Mouse (Mus musculus) adrenal gland, postnatal 14 days (tissue): ENCODE results near the gene Iqck. TPM values are rescaled to one million over a fixed set of nuclear protein-coding genes. Genes with fewer than 3 reads are reported as not detected.
A peak's percentile ranks its signal among the peaks of the same experiment; 100 is the strongest.

Experiments used
- DNase-seq: peaks from one replicate; pipeline ENCODE4 v3.0.0; 2021; ENCODE audit warnings: mixed read lengths
- total RNA-seq: library from RNA; stranded (reverse); gene quantifications from 2 replicates; pipeline ENCODE4 v1.2.3, GENCODE M21; 2021

Iqck gene
- total RNA-seq, 1 experiment from 2014 or later, result 14.9 TPM

- peak; percentile 84 for DNase-seq
Observed at GRCm38 (mm10) chr7:118850676-118851290, 4.8 kb upstream of the Iqck start.

- no peak for DNase-seq
Observed at GRCm38 (mm10) chr7:118851571-118851970, 4.0 kb upstream of the Iqck start.

DNA sequence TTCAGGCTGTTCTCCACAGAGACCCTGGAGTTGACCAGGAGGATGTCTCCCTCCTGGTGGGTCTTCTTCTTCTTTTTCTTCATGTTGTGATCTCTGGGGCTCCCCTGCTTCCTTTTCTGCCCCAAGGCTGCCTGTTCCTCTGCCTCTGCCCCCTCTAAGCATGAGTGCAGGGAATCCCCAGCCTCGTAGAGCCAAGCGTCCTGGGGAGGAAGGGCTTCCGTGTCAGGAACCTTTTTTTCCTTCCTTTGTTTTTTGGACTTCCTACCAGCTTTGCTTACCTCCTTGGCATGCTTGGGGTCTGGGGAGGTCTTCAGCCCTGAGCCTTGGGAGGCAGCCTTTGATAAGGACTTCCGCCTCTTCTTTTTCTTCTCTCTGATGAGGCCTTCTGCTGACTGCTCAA is 2.9 kb upstream of the Iqck start:
- DNase-seq, result no peak

- DNase-seq, result no peak
Observed at GRCm38 (mm10) chr7:118854606-118855005, 946 bp upstream of the Iqck start.

- DNase-seq, result no peak
Observed at GRCm38 (mm10) chr7:118855877-118856304, 339 bp downstream of the Iqck start, which contains the start of gene Knop1. TSS of gene Knop1 (minus strand) at chr7:118856254.

DNA sequence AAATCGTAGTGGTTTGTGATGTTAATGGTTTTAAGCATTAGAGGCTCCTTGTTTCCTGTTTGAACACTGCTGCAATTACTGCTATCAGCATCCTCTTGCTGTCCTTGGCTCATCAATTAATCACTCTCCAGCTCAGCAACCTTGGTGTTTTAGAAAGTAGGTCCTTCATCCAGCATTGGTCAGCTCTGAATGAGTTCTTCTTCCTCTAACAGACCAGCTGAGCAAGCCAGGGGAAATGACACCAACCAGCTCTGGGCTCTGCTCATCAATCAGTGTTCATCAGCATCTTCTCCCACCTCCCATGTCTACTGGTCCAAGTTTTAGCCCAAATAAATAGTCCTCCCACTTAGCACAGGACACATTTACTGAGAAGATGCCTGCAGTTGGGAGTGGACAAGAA is 3.1 kb downstream of the Iqck start:
- peak; percentile 33 for DNase-seq

DNA sequence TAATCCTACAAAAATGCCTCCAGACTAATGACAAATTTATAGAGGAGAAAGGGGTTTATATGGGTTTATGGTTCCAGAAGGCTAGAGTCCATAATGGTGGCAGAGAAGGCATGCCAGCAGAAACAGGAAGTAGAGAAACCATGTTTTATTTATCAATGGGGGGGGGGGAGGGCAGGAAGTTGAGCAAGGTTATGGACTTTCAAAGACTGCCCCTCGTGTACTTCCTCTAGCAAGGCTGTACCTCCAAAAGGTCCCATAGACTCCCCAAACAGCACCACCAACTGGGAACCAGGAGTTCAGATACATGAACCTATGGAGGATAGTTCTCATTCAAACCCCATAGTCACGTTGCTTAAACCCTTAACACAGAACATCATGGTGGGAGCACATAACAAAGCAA is 9.8 kb downstream of the Iqck start:
- no peak for DNase-seq

DNA sequence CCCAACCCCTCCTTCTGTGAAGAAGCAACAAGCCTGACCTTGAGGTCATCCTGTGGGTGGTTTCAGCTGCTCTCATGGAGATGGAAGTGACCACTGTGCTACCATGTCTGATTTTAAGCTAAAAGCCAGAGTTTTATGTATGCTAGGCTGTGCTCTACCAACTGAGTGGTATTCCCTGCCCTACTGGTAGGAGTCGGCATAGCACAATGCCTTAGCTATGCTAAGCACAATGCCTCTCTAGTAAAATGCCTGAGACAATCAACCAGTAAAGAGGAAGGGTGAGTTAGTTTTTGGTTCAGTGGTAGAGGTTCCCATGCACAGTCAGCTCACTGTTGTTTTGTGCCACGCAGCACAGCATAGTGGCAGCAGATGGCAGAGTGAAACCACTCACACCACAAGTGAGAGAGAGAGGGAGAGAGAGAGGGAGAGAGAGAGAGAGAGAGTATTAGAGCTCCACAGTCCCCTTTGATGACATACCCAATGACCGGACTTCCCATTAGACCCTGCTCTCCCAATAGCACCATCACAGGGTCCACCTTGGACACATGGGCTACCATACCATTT is 24.0 kb downstream of the Iqck start:
- DNase-seq, result no peak

DNA sequence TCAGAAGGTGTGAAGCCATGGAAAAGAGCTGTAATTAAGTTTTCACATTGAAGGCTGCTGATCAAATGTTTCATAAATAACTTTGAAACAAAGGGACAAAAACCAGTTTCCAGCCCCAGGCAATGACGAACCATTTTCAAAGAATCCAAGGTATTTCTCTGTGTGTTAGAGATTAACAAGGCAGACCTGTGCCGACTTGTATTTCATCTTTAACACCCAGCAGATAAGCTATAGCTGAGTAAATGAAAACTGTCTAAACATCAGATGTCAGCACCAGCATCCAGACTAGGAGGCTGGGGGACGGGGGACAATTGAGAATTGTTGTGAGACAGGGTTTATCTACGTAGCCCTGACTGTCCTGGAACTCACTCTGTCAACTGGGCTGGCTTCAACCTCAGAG is 28.4 kb downstream of the Iqck start:
- DNase-seq, result no peak

DNA sequence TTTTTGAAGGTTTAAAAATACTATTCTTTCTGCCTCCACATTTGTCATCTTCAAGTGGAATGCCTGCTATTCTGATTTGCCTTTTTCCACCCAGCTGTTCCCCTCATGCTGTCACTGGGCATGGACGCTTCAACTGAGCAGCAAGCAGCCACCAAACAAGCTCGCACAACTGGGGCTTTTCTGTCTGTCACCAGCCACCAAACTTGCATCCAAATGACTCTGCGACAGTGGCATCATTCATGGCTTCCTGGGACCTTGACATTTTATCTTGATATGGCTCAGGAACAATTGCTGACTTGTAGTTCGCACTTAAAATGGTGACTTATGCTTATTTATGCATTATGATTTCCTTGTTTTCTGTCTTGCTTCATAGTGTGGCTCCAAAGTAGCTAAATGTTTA is 29.4 kb downstream of the Iqck start:
- DNase-seq, result peak; percentile 53

DNA sequence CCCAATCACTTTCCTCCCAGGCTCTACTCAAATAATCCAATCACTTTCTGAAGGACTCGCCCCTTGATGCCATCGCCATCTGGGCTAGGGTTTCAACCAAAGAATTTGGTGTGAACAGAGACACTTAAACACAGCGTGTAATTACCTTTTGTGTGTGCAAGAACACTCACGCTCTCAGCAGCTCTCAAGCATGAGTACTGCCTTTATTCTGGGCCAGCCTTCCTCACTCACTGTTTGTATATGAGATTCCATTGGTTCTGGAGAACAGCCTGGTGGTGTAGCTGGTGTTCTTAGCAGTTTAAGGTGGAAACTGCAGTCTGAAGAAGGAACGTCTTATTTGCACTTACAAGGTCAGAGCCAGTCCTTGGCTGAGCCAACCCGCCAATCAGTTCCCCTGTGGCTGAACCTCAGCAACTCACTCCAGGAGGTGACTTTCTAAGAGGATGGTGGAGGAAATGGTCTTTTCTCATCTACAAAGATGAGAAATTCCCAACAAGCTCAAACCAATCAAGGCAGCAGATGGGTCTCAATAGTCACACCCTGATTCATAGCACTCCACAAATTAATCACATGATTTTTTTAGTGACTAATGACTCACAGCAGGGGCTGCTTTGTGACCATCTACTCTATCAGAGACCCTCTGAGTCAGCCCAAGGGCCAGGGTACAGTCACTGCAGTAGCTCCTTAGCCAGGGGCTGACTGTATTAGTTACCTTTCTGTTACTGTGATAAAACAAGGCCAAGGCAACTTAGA is 31.9 kb downstream of the Iqck start:
- DNase-seq, result no peak

DNA sequence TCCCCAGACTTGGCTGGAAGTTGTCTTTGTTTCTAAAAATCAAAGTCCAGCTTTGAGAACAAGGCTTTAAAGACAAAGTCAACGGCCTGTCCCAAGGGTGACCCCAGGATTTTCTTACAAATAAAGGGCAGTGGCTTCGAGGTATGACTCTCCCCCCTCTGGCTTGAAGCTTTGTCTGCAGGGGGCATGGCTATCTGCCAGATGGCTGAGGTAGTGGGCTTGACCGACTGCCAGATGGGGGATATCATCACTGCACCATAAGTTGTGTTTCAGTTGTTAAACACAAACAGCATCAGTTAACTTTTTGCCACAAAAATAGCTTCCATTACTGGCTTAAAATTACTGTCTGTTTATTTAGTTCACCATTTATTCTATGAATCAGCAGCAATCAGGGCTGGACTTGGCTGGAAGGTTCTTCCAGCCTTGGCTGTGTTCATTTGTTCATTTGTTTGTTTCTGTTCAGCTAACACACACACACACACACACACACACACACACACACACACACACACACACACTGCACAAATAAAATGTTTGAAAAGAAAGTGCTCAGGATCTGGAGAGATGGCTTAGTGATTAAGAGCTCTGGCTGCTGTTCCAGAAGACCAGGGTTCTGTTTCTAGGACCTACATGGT is 33.6 kb downstream of the Iqck start:
- DNase-seq, result peak; percentile 23

DNA sequence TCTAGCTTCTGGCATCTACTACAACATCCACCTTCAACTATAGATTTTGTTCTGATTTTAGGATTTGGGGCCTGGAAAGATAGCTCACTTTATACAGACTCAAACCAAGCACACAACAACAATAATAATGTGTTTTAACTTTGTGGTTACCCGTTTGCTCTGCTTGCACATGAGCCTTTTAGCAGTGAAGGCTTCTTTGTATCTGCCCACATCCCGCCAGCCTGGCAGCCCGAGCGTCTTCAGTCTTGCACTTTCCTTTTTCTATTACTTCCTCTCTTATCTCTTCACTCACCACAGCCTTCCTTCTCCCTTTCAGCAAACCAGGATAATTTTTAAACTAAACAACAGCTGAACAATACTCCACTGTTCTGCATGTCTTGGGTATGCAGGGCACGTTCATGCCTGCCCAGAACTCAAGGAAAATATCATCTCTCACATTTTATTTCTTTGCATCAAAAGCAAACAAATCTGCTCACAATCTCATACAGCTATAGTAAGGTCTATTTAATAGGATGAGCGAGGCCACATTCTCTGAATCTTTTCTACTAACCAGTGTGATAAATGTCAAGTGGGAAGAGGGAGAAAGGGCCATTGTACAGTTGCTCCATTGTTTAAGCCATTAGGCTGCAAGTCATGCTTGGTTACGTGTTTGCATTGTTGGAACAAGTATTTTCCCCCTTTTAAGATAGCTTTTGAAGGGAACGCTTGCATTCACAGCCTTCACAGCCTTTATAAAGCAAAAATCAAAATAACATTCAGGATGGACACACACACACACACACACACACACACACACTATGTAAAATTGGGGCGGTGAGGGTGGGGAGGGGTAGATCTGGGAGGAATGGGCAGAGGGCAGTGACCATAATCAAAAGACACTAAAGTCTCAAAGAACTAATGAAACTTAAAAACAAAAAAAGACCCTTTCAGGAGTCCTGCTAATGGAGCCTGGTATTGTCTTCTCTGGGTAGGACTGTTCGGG is 40.2 kb downstream of the Iqck start:
- DNase-seq, result no peak

DNA sequence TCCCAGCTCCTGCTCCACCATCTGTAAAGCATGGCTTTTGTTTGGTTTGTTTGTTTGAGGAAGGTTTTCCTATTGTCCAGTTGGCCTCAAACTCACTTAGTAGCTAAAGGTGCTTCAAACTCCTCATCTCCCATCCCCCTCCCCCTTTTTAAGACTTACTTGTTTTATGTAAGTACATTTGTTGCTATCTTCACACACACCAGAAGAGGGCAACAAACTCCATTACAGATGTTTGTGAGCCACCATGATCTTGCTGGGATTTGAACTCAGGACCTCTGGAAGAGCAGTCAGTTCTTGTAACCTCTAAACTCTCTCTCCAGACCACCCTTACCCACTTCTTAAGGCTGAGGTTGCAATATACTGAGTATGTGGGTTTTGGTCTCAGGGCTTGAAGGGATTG is 42.5 kb downstream of the Iqck start:
- no peak for DNase-seq

- DNase-seq, result no peak
Observed at GRCm38 (mm10) chr7:118900090-118900489, 44.5 kb downstream of the Iqck start.

DNA sequence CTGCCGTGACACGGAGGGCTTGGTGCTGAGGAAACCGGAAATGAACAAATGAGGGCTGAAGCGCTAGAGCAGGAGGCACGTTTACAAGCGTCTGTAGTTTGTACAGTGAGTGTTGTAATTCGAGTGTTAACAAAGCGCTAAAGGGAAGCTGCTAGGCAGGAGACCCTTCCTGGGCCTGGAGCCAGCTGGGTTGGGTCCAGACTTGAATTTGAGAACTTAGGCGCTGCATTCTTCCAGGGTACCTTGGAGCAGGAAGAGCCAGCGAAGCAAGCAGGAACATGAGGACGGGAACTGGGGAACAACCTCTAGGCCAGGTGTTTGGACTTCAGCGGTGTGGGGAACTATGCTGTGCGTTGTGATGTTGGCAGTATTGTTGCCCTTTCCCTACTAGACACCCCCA is 47.4 kb downstream of the Iqck start:
- peak; percentile 23 for DNase-seq

DNA sequence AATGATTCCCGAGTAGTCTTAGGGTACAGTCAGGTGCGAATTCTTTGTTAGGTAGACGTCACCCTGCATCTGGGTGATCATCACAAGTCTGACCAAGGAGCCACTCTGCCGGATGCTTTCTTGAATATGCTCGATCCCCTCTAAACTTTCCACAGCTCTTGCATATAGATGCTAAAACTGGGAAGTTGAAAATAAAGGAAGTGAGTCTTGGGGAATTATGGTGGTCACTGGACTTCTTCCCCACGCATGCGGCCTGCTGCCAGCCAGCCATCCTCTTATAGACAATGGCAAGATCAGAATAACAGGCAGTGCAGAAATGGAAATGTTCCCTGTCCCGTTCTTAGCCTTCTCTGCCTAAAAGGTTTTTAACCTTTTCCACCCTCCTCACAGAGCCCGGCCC is 48.3 kb downstream of the Iqck start:
- DNase-seq, result no peak

GRCm38 (mm10) chr7:118904530-118904929 is 49.0 kb downstream of the Iqck start:
- DNase-seq, result peak; percentile 74

GRCm38 (mm10) chr7:118908961-118909515 is 53.5 kb downstream of the Iqck start:
- no peak for DNase-seq

DNA sequence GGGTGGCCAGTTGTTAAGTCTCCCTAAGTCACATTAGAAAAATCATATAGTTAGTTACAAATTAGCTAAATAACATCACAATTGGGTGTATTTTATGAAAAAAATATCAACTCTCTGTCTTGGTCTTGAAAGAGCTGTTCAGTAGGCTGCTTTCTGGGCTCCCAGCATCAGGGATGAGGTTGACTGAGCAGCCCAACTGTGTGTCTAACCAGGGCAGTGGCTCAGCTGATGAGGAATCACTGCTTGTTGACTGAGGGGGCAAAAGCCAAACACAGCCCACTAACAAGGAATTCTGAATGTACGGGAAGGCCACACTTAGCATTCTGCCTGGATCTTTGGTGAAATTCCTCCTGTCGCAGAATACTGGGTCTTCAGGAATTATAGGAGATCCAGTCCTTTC is 54.9 kb downstream of the Iqck start:
- no peak for DNase-seq

DNA sequence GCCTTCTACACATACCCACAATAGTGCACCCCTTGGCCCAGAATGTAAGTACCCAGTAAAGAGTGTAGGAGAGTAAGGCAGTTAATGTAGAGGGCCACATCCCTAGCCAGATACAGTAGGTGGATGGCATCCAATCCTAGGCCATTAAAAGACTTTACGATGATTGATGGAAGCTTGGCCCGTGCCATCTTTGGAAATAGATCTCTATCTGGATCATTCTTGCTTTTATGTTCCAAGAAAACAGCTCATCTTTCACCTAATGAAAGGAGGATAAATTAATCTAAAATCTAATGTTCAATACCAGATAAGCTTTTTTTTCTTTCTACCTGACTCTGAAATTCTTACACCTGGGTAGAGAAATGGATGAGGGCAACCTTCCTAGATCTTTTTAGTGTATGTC is 55.6 kb downstream of the Iqck start:
- DNase-seq, result no peak

DNA sequence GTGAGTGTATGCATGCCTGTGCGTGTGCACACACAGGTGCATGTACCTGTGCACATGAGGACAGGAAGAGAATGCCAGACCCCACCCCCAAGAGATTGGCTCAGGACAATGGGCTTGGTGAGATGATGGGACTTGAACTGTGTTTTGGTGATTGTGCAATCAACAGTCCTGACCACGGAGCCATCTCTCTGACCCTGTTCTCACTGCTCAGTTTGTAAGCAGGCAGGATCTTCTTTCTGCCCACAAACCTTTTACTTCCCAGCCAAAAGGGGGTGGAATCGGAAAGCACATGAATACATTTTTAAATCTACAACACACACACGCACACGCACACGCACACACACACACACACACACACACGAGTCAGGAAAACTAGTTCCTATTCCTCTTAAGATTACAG is 56.0 kb downstream of the Iqck start:
- no peak for DNase-seq
